Mouse (Mus musculus) lung, postnatal 25 days (tissue): ENCODE data around the gene Ercc6l.
"Not testable (repeated sequence)": the region's sequence is repeated elsewhere in the genome, so short reads cannot be mapped to it uniquely, and the experiment has no call there.

Experiments
- DNase-seq: peaks from one replicate; pipeline ENCODE4 v3.0.0; 2022; ENCODE audit warnings: low spot score

Gene Ercc6l

DNA sequence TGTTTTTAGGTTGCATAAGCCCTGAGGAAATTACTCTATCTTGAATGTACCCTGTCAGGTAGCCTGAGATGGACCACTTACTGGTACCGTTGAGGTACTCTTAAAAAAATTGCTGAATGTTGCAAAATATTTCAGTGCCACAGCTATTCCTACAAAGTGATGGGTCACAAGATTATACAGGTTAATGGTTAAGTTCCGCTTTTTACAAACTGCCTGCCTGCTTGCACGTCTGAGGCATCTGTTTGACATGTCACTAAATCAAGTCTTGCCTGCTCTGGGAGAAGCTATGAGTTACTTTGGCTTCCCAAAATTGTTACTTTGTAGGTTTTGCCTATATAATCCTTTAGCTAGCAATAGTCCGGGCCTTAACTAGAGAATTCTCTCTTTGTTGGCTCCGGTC is 47.5 kb downstream of the Ercc6l start:
- not testable (repeated sequence) for DNase-seq

DNA sequence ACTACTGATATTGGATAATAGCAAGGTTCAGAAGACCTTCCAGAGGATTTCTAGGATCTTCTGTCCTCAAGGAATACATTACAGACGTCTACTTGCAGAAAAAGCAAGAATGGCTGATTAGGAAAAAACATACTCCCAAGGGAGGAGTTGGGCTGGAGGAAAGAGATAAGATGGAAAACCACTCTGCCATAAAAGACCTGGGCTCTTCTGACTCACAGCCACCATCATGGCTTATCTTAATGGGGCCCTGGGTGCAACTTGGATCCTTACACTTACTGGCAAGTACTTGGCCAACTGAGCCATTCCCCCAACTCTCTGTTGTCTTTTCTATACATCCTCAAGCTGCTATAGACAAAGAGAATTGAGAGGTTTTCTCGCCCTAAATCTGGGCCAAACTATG is 53.1 kb downstream of the Ercc6l start:
- DNase-seq = not testable (repeated sequence)

DNA sequence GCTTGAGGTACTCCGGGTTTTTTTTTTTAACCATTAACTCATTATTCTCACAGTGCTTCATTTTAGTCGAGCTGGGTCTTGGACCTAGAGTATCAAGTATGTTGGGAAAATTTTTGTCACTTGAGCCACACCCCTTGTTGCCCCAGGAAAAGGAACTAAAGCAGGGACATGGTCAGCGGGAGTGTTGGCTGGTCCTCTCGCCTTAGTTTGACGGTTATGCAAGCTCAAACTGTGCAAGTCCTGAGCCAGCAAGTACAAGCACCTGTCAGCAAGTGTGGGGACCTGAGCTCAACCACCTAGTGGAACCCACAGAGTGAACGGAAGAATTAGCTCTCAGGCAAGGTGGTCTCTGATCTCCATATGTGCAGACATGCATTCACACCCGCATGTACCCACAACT is 55.0 kb downstream of the Ercc6l start:
- DNase-seq = peak; percentile 10

DNA sequence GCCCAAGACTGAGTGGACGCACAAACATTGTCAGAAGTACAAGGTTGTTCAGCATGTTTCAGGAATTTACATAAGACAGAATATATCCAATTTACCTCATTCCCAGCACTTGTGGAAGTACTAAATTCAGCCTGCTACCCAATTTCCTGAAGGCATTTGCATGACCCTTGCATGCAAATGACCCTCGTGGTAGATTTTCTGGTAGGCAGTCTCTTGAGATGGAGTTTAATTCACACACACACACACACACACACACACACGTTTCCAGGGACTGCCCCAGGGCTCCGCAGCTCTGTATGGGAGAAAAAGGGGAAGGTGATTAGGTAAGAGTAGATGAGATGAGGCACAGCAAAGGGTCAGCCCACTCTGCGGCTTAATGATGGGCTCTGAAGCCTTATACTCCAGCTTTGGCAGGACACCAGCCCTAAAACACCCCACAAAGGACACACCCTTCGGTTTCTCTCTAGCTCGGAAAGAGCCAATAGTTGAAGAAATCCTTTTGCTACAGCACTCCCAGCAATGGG is 62.4 kb downstream of the Ercc6l start:
- DNase-seq = no peak
